Mouse (Mus musculus): ENCODE data around the gene Mapt. TPM values are rescaled to one million over a fixed set of nuclear protein-coding genes. Genes with fewer than 3 reads are reported as not detected.

Gene Mapt
- polyA plus RNA-seq, 1 experiment from 2014 or later, result 1.2 TPM

DNA sequence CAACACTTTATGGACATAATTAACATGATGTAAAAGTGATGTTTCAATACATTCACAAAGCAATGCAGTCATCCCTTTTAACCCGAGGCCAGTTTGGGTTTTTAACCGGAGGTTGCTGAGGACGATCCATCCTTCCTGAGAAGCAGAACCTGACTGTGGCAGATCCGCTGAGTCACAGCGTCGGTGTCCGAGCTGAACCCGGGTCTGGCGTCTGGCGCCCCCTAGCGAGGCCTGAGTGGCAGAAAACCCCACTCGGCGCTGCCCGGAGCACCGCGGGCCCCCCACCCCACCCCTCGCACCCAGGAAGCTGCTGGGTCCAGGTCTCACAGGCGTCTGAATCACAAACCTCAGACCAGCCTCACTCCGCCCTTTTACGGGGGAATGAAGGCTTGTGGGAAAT lies 47.0 kb downstream of the Mapt start:
- Histone ChIP-seq H3K9ac (no peak overlapping the region), H3K4me1 (replicated peaks) (no peaks in the 10 kb centered on the region), H3K36me3 (no peaks in the 10 kb centered on the region), H3K9me3 (replicated peaks) (no peaks in the 10 kb centered on the region), H3K27ac (no peak overlapping the region), H3K4me3 (no peak overlapping the region), H3K4me2 (peak overlapping the region; percentile 49), H3K27me3 (peaks cover 13% of the 10 kb centered on the region)
- ATAC-seq (replicated peaks; ENCODE audit: insufficient number of reproducible peaks, insufficient read depth, low FRiP score, low read depth), result no peak
- whole genome bisulfite sequencing, result 2% methylated on average over 20 of the region's 20 CpGs

DNA sequence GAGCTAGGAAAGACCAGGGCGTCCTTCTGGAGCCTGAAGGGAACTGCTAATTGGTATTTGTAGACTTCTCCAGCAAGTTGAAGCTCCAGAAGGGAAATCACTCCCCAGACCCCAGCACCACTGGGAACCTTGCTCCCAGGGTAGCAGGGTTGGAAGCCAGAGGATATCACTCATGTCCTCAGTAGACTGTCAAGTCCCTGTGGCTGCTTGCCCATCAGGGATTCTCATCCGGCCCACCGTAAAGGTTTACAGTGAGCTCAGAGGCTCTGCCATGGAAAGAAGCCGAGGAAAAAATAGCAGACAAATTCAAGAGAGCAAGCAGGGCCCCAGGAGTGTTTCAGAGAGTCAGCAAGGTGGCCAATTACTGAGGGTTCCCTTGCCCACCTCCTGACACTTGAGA lies 47.9 kb downstream of the Mapt start:
- H3K9ac ChIP-seq, result no peak overlapping the region
- no peaks in the 10 kb centered on the region for H3K9me3 ChIP-seq (replicated peaks)
- H3K4me3 ChIP-seq, result no peak overlapping the region
- H3K36me3 ChIP-seq, result no peaks in the 10 kb centered on the region
- H3K27me3 ChIP-seq, result peaks cover 13% of the 10 kb centered on the region
- ATAC-seq (replicated peaks; ENCODE audit: insufficient number of reproducible peaks, insufficient read depth, low FRiP score, low read depth), result no peak
- H3K27ac ChIP-seq, result no peak overlapping the region
- WGBS, result 62% methylated on average over 4 of the region's 4 CpGs
- no peak overlapping the region for H3K4me2 ChIP-seq
- H3K4me1 ChIP-seq (replicated peaks), result no peaks in the 10 kb centered on the region

- Histone ChIP-seq H3K36me3 (no peaks in the 10 kb centered on the region), H3K27me3 (peaks cover 13% of the 10 kb centered on the region), H3K9ac (no peak overlapping the region), H3K9me3 (replicated peaks) (no peaks in the 10 kb centered on the region), H3K4me2 (no peak overlapping the region), H3K27ac (no peak overlapping the region), H3K4me1 (replicated peaks) (no peaks in the 10 kb centered on the region), H3K4me3 (no peak overlapping the region)
- 38% methylated on average over 3 of the region's 3 CpGs for WGBS
- no peak for ATAC-seq (replicated peaks; ENCODE audit: insufficient number of reproducible peaks, insufficient read depth, low FRiP score, low read depth)
Measured at GRCm38 (mm10) chr11:104279538-104279937, 48.3 kb downstream of the Mapt start.

DNA sequence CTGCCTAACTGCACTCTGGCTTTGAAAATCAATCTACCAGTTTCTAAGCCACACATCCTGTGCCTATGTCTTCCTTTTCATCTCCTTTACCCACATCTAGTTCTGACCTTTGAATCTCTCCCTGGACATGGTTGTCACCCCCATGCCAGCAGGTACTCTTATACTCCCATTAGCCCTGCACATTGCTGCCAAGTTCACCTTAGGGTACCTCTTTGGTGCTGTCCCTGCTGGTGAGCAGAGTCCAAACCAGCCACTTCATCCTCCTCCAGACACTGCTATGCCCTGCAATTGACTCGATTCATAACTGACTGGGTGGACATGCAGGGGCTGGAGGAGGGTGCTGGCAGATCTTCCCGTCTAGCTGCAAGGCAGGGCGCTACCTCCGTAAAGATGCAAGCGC lies 50.3 kb downstream of the Mapt start:
- Histone ChIP-seq H3K9me3 (replicated peaks) (no peaks in the 10 kb centered on the region), H3K27ac (no peak overlapping the region), H3K4me2 (no peak overlapping the region), H3K4me1 (replicated peaks) (no peaks in the 10 kb centered on the region), H3K4me3 (no peak overlapping the region), H3K36me3 (no peaks in the 10 kb centered on the region), H3K9ac (no peak overlapping the region), H3K27me3 (peaks cover 13% of the 10 kb centered on the region)
- WGBS, result 80% methylated on average over 5 of the region's 5 CpGs
- ATAC-seq (replicated peaks; ENCODE audit: insufficient number of reproducible peaks, insufficient read depth, low FRiP score, low read depth), result no peak

- no peak for ATAC-seq (replicated peaks; ENCODE audit: insufficient number of reproducible peaks, insufficient read depth, low FRiP score, low read depth)
- Histone ChIP-seq H3K4me1 (replicated peaks) (0 out of 2 replicates have a peak, but pooled peaks cover 5% of the 10 kb centered on the region), H3K27me3 (no peaks in the 10 kb centered on the region), H3K27ac (no peak overlapping the region), H3K36me3 (no peaks in the 10 kb centered on the region), H3K4me2 (no peak overlapping the region), H3K9ac (no peak overlapping the region), H3K4me3 (no peak overlapping the region), H3K9me3 (replicated peaks) (no peaks in the 10 kb centered on the region)
- 89% methylated on average over 18 of the region's 18 CpGs for WGBS
Measured at GRCm38 (mm10) chr11:104287113-104287512, 55.9 kb downstream of the Mapt start.

DNA sequence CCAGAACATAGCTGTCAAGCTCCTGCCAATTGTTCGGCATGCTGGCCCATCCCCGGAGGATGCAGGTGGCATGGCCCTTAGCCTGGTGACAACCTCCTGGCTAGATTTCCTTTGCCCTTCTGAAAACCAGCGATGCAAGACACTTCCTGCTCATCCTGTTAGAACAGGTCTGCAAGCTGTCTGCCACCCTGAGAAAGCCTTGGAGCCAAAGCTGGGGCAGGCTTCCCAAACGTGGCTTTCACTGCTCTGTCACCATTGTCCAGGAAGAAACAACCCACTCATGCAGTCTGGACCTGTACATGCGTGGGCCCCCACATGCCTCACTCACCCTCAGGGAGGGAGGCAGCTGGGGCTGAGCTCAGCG lies 57.6 kb downstream of the Mapt start:
- H3K4me3 ChIP-seq, result no peak overlapping the region
- H3K9ac ChIP-seq, result no peak overlapping the region
- H3K36me3 ChIP-seq, result no peaks in the 10 kb centered on the region
- ATAC-seq (replicated peaks; ENCODE audit: insufficient number of reproducible peaks, insufficient read depth, low FRiP score, low read depth), result no peak
- H3K9me3 ChIP-seq (replicated peaks), result no peaks in the 10 kb centered on the region
- H3K27ac ChIP-seq, result no peak overlapping the region
- WGBS, result 51% methylated on average over 6 of the region's 6 CpGs
- H3K27me3 ChIP-seq, result no peaks in the 10 kb centered on the region
- H3K4me2 ChIP-seq, result no peak overlapping the region
- H3K4me1 ChIP-seq (replicated peaks), result 0 out of 2 replicates have a peak, but pooled peaks cover 5% of the 10 kb centered on the region

GRCm38 (mm10) chr11:104289199-104290031 lies 58.2 kb downstream of the Mapt start:
- Histone ChIP-seq H3K27ac (no peak overlapping the region), H3K4me3 (no peak overlapping the region), H3K9ac (no peak overlapping the region), H3K36me3 (no peaks in the 10 kb centered on the region), H3K9me3 (replicated peaks) (no peaks in the 10 kb centered on the region), H3K4me1 (replicated peaks) (0 out of 2 replicates have a peak, but pooled peaks cover 5% of the 10 kb centered on the region), H3K4me2 (0 out of 2 replicates have a peak overlapping the region, but pooled peaks have one; percentile 10), H3K27me3 (no peaks in the 10 kb centered on the region)
- ATAC-seq (replicated peaks; ENCODE audit: insufficient number of reproducible peaks, insufficient read depth, low FRiP score, low read depth), result peak; percentile 36
- WGBS, result 20% methylated on average over 13 of the region's 13 CpGs

GRCm38 (mm10) chr11:104292443-104293220 lies 61.4 kb downstream of the Mapt start:
- 75% methylated on average over 7 of the region's 7 CpGs for WGBS
- H3K4me1 ChIP-seq (replicated peaks), result peaks cover 9% of the 10 kb centered on the region; the same call in 1 of the 2 replicates
- H3K9me3 ChIP-seq (replicated peaks), result no peaks in the 10 kb centered on the region
- no peak overlapping the region for H3K4me2 ChIP-seq
- no peaks in the 10 kb centered on the region for H3K36me3 ChIP-seq
- H3K4me3 ChIP-seq, result no peak overlapping the region
- no peak for ATAC-seq (replicated peaks; ENCODE audit: insufficient number of reproducible peaks, insufficient read depth, low FRiP score, low read depth)
- H3K27ac ChIP-seq, result no peak overlapping the region
- no peak overlapping the region for H3K9ac ChIP-seq
- H3K27me3 ChIP-seq, result no peaks in the 10 kb centered on the region

- H3K9ac ChIP-seq, result no peak overlapping the region
- H3K4me3 ChIP-seq, result no peak overlapping the region
- H3K27ac ChIP-seq, result no peak overlapping the region
- H3K4me1 ChIP-seq (replicated peaks), result peaks cover 9% of the 10 kb centered on the region; the same call in 1 of the 2 replicates
- H3K9me3 ChIP-seq (replicated peaks), result no peaks in the 10 kb centered on the region
- ATAC-seq (replicated peaks; ENCODE audit: insufficient number of reproducible peaks, insufficient read depth, low FRiP score, low read depth), result no peak
- no peaks in the 10 kb centered on the region for H3K27me3 ChIP-seq
- 39% methylated on average over 9 of the region's 9 CpGs for WGBS
- no peaks in the 10 kb centered on the region for H3K36me3 ChIP-seq
- no peak overlapping the region for H3K4me2 ChIP-seq
Measured at GRCm38 (mm10) chr11:104293241-104293640, 62.1 kb downstream of the Mapt start.

DNA sequence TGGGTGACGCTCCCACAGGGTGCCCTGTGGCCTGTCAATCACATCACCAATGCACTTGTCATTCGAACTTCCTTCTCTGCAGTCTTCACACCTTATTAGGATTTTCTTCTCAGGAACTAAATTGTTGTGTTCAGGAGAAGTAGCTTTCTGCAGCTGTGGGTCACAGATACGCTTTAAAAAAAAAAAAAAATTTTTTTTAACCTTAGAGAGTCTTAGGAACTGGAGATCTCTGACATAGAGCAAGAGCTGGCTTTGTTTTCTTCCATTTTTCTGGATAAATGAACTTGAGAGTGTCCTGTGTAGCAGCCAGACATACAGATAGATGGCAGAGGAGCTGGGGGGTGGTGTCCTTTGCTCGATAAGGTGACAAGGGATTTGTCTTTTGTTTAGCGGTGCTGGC lies 64.0 kb downstream of the Mapt start:
- Histone ChIP-seq H3K4me2 (no peak overlapping the region), H3K9ac (no peak overlapping the region), H3K4me3 (no peak overlapping the region), H3K4me1 (replicated peaks) (peaks cover 5% of the 10 kb centered on the region; the same call in 1 of the 2 replicates), H3K27me3 (no peaks in the 10 kb centered on the region), H3K36me3 (no peaks in the 10 kb centered on the region), H3K27ac (no peak overlapping the region), H3K9me3 (replicated peaks) (no peaks in the 10 kb centered on the region)
- WGBS, result 56% methylated on average over 5 of the region's 5 CpGs
- no peak for ATAC-seq (replicated peaks; ENCODE audit: insufficient number of reproducible peaks, insufficient read depth, low FRiP score, low read depth)

DNA sequence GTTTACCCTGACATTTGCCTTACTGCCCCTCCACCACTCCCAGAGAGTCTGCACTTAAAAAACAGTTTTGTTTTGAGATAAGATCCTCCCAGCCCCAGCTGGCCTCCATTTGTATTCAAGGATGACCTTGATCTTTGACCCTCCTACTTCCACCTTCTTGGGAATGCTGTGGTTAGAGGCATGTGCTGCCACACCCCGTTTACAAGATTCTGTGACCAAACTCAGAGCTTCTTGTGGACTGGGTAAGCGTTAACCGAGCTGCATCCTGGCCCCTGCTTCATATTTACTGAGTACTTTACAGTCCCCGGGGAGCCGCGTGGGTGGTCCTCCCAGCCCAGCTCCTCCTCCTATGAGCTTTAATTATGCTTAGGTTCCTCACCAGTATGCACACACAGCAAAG lies 64.5 kb downstream of the Mapt start:
- no peak overlapping the region for H3K27ac ChIP-seq
- ATAC-seq (replicated peaks; ENCODE audit: insufficient number of reproducible peaks, insufficient read depth, low FRiP score, low read depth), result 0 out of 2 replicates have a peak, but pooled peaks have one; percentile 27
- H3K9ac ChIP-seq, result no peak overlapping the region
- no peaks in the 10 kb centered on the region for H3K9me3 ChIP-seq (replicated peaks)
- H3K4me2 ChIP-seq, result no peak overlapping the region
- whole genome bisulfite sequencing, result 28% methylated on average over 6 of the region's 6 CpGs
- no peaks in the 10 kb centered on the region for H3K36me3 ChIP-seq
- H3K27me3 ChIP-seq, result no peaks in the 10 kb centered on the region
- no peak overlapping the region for H3K4me3 ChIP-seq
- H3K4me1 ChIP-seq (replicated peaks), result peaks cover 5% of the 10 kb centered on the region; the same call in 1 of the 2 replicates

Measured in heart, embryonic 15.5 days (tissue).